Mouse (Mus musculus): Measurements from ENCODE around the gene Esrp2.

GRCm38 (mm10) chr8:106150653-106151000 lies 13.9 kb upstream of the Esrp2 start:
- TF ChIP-seq MAX (IDR thresholded peaks at IDR 0.05) (no peak), CTCF (IDR thresholded peaks at IDR 0.05; ENCODE audit: control insufficient read depth, insufficient read depth, insufficient read length) (no peak), MYOD1 (IDR thresholded peaks at IDR 0.05; ENCODE audit: control insufficient read depth, insufficient read length, low read depth) (no peak), USF1 (IDR thresholded peaks at IDR 0.05; ENCODE audit: low read depth) (no peak), MYOG (IDR thresholded peaks at IDR 0.05; ENCODE audit: control insufficient read depth, extremely low read depth, insufficient read length) (no peak), CEBPB (IDR thresholded peaks at IDR 0.05; ENCODE audit: low read depth) (no peak), FOSL1 (IDR thresholded peaks at IDR 0.05; ENCODE audit: insufficient read depth, low read length, poor library complexity, severe bottlenecking) (no peak)
